Mouse (Mus musculus): ENCODE data around the gene Myo1h. TPM values are rescaled to one million over a fixed set of nuclear protein-coding genes. Genes with fewer than 3 reads are reported as not detected.
A peak's percentile ranks its signal among the peaks of the same experiment; 100 is the strongest.

Gene Myo1h
- polyA plus RNA-seq, 1 experiment from 2014 or later, result 0.65 TPM

DNA sequence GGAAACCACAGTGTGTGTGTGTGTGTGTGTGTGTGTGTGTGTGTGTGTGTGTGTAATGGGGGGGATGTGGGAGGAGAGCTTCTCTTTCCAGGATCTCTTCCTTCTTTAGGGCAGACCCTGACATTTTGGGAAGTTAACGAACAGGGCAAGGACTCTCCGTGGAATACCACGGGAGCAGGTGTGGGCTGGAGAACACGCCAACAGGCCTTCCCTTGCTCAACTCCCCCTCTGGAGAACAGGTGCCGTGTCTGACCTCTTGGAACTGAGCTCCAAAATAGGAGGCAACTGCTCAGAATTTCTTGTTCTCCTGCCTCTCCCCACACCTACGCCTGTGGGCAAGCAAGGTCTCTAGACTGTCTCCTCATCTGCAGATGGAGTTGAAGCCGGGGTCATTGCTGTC is 19.5 kb upstream of the Myo1h start:
- H3K4me3 ChIP-seq (ENCODE audit: low read depth, low read length), result no peak overlapping the region
- H3K27me3 ChIP-seq (ENCODE audit: control insufficient read depth, insufficient read depth, low read length), result peaks cover 43% of the 10 kb centered on the region
- WGBS, result 63% methylated on average over 7 of the region's 7 CpGs
- no peak for DNase-seq (ENCODE audit: low spot score)
- ATAC-seq (ENCODE audit: insufficient number of reproducible peaks, low FRiP score, low TSS enrichment, low read depth), result no peak
- no peak overlapping the region for H3K4me2 ChIP-seq (ENCODE audit: low read depth, severe bottlenecking)
- no peaks in the 10 kb centered on the region for H3K36me3 ChIP-seq (ENCODE audit: control insufficient read depth, insufficient read depth, low read length)
- H3K9ac ChIP-seq (ENCODE audit: low read length), result no peak overlapping the region
- no peak overlapping the region for H3K27ac ChIP-seq (replicated peaks; ENCODE audit: low read depth, low read length)
- no peaks in the 10 kb centered on the region for H3K9me3 ChIP-seq (ENCODE audit: control insufficient read depth, low read length)
- H3K4me1 ChIP-seq (ENCODE audit: control insufficient read depth, insufficient read depth, low read length), result peaks cover 15% of the 10 kb centered on the region

DNA sequence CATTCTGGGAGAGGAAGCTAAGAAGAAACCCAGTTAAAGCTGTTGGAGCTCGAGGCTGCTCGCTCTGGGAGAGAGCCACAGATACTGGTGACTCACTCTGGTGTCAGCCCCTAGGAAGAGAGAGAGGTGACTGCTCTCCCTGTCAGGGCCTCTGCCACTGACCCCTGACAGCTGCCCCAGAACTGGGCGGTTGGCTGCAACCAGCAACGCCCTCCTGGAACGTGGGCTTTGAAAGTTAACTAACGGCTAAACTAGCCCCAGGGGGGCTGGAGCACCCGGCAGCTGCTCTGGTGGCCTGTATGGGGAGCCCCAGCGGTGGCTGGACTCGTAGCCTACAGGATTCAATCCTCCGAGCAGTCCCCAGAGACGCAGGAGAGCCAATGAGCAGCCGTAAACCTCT is 19.0 kb upstream of the Myo1h start:
- H3K4me2 ChIP-seq (ENCODE audit: low read depth, severe bottlenecking), result no peak overlapping the region
- DNase-seq (ENCODE audit: low spot score) (no peak), ATAC-seq (ENCODE audit: insufficient number of reproducible peaks, low FRiP score, low TSS enrichment, low read depth) (no peak)
- H3K9ac ChIP-seq (ENCODE audit: low read length), result peak overlapping the region; percentile 12; the same call in 1 of the 2 replicates
- no peak overlapping the region for H3K4me3 ChIP-seq (ENCODE audit: low read depth, low read length)
- H3K36me3 ChIP-seq (ENCODE audit: control insufficient read depth, insufficient read depth, low read length), result no peaks in the 10 kb centered on the region
- peaks cover 47% of the 10 kb centered on the region for H3K27me3 ChIP-seq (ENCODE audit: control insufficient read depth, insufficient read depth, low read length)
- H3K9me3 ChIP-seq (ENCODE audit: control insufficient read depth, low read length), result no peaks in the 10 kb centered on the region
- peaks cover 15% of the 10 kb centered on the region for H3K4me1 ChIP-seq (ENCODE audit: control insufficient read depth, insufficient read depth, low read length)
- 21% methylated on average over 12 of the region's 12 CpGs for WGBS
- no peak overlapping the region for H3K27ac ChIP-seq (replicated peaks; ENCODE audit: low read depth, low read length)

DNA sequence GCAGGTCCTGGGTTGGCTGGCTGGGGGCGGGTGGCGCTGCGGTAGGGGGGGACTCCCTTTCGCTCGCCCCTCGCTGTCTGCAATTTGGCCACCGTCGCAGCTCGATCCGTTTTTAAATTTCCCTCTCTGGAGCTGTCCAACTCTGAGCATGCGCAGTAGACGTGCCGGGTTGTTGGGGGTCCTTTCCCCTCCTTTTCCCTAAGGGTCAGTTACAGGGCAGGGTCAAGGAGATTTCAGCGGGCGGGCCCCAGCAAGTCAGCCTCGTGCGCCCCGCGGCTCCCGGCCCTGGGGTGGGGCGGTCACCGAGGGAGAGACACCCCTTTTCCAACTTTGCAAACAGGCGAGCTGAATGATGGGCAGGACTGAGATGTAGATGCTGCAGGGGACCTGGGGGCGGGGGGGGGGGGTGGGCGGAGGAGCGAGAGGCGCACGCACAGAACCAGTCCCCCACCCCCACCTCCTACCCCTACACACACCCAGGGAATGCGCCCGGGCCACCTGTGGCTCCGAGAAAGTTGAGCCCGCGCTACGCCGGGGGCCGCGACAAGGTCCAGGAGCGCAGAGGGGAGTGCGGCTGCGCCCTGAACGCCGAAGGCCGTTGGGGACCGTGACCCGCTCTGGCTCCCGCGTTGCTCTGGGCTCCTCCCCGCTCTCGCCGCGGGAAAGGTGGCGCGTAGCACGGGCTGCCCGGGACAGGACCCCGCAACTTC is 15.1 kb upstream of the Myo1h start, which contains the start of gene Foxn4:
Foxn4 (minus strand) TSS at position 115 of the 710 bp plus-strand sequence.
- H3K27ac ChIP-seq (replicated peaks; ENCODE audit: low read depth, low read length), result no peak within 1 kb of the TSS

DNA sequence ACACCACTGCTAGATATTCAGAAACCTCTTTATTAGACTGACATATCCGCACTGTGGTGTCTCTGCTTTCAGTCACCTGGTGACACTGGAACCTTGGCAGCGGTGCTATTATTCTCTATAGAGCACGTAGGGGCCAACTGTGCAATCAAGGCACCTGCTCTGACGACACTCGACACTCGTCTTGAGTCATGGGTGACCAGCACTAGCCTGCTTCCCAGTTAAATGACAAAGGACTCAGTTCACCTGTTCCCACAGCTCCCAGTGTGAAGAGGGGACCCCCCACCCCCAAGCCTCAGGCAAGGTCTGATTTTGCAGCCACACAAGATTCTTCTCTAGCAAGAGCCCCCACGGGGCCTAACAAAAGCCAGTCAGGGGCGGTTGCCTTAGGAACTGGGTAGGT is 13.6 kb upstream of the Myo1h start:
- no peak for DNase-seq (ENCODE audit: low spot score)
- Histone ChIP-seq H3K4me1 (ENCODE audit: control insufficient read depth, insufficient read depth, low read length) (peaks cover 9% of the 10 kb centered on the region), H3K9me3 (ENCODE audit: control insufficient read depth, low read length) (no peaks in the 10 kb centered on the region), H3K4me3 (ENCODE audit: low read depth, low read length) (no peak overlapping the region), H3K27ac (replicated peaks; ENCODE audit: low read depth, low read length) (no peak overlapping the region), H3K36me3 (ENCODE audit: control insufficient read depth, insufficient read depth, low read length) (no peaks in the 10 kb centered on the region), H3K27me3 (ENCODE audit: control insufficient read depth, insufficient read depth, low read length) (peaks cover 63% of the 10 kb centered on the region), H3K4me2 (ENCODE audit: low read depth, severe bottlenecking) (no peak overlapping the region), H3K9ac (ENCODE audit: low read length) (no peak overlapping the region)
- 24% methylated on average over 8 of the region's 8 CpGs for WGBS
- no peak for ATAC-seq (ENCODE audit: insufficient number of reproducible peaks, low FRiP score, low TSS enrichment, low read depth)

More for the DNA sequence above, 15.1 kb upstream of the Myo1h start, which contains the start of gene Foxn4:
- peak; percentile 51; the same call in 1 of the 2 replicates for ATAC-seq (ENCODE audit: insufficient number of reproducible peaks, low FRiP score, low TSS enrichment, low read depth)
- Histone ChIP-seq H3K9me3 (ENCODE audit: control insufficient read depth, low read length) (no peaks in the 10 kb centered on the region), H3K4me1 (ENCODE audit: control insufficient read depth, insufficient read depth, low read length) (peaks cover 15% of the 10 kb centered on the region), H3K36me3 (ENCODE audit: control insufficient read depth, insufficient read depth, low read length) (no peaks in the 10 kb centered on the region), H3K27me3 (ENCODE audit: control insufficient read depth, insufficient read depth, low read length) (peaks cover 68% of the 10 kb centered on the region), H3K4me2 (ENCODE audit: low read depth, severe bottlenecking) (peak within 1 kb of the TSS; percentile 70), H3K9ac (ENCODE audit: low read length) (no peak within 1 kb of the TSS), H3K4me3 (ENCODE audit: low read depth, low read length) (peak within 1 kb of the TSS; percentile 42)
- under 1% methylated on average over 49 of the region's 56 CpGs for WGBS
- peak; percentile 64 for DNase-seq (ENCODE audit: low spot score)

DNA sequence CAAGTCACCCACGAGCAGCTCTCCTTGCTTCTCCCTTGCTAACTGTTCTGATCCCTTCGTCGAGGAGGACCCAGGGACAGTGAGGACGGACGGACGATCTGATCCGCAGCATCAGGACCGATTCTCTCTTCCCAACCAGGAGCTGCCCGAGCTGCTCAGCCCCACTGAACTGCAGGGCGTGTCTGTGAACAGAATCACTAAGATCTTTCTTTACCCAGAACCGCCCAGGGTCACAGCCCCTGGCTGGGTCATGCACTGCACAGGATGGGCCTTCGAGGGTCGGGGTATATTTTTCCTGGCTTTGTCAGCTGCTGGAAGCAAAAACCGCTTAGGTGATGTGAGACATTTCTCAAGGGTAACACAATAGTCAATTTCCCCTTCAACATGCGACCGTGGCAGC is 13.0 kb upstream of the Myo1h start:
- 45% methylated on average over 16 of the region's 16 CpGs for WGBS
- Histone ChIP-seq H3K4me2 (ENCODE audit: low read depth, severe bottlenecking) (no peak overlapping the region), H3K9ac (ENCODE audit: low read length) (no peak overlapping the region), H3K36me3 (ENCODE audit: control insufficient read depth, insufficient read depth, low read length) (no peaks in the 10 kb centered on the region), H3K4me1 (ENCODE audit: control insufficient read depth, insufficient read depth, low read length) (peaks cover 9% of the 10 kb centered on the region), H3K4me3 (ENCODE audit: low read depth, low read length) (no peak overlapping the region), H3K27me3 (ENCODE audit: control insufficient read depth, insufficient read depth, low read length) (peaks cover 59% of the 10 kb centered on the region), H3K27ac (replicated peaks; ENCODE audit: low read depth, low read length) (no peak overlapping the region), H3K9me3 (ENCODE audit: control insufficient read depth, low read length) (no peaks in the 10 kb centered on the region)
- no peak for DNase-seq (ENCODE audit: low spot score)
- no peak for ATAC-seq (ENCODE audit: insufficient number of reproducible peaks, low FRiP score, low TSS enrichment, low read depth)

DNA sequence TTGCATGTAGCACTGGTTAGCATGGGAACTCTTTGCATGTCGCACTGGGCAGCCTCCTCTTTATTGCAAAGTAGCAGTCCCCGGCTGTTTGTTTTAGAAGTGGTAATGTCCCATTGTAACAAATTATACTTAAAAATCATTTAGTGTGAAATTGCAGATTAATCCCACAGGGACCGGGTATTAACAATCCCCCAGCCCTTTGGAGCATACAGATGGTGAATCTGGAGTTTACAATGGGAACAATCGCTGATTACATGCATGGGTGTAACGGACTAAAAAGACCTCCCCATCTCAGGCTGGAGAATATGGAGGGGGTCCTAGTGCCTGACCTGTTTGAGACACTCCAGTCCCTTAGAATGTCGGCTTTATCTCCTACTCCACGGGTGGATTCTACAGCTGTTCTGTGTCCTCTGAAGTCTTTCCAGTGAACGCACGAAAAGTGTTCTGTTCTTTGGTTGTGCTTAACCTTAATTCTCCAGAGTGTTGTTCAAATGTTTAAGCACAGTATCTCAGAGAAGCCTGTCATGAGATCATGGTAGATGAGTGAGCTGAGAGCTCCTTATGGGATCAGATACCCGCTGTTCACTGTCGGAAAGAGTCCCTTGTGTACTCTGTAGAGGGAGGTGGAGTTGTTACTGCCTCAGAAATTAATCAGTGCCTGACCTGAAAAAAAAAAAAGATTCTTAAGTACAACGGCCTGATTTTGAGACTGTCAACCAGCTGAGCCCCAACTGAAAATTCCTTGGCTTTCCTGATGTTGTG is 9.4 kb upstream of the Myo1h start:
- Histone ChIP-seq H3K9ac (ENCODE audit: low read length) (no peak overlapping the region), H3K36me3 (ENCODE audit: control insufficient read depth, insufficient read depth, low read length) (no peaks in the 10 kb centered on the region), H3K9me3 (ENCODE audit: control insufficient read depth, low read length) (no peaks in the 10 kb centered on the region), H3K4me2 (ENCODE audit: low read depth, severe bottlenecking) (no peak overlapping the region), H3K4me3 (ENCODE audit: low read depth, low read length) (no peak overlapping the region), H3K27me3 (ENCODE audit: control insufficient read depth, insufficient read depth, low read length) (peaks cover 28% of the 10 kb centered on the region), H3K4me1 (ENCODE audit: control insufficient read depth, insufficient read depth, low read length) (peaks cover under 1% of the 10 kb centered on the region), H3K27ac (replicated peaks; ENCODE audit: low read depth, low read length) (no peak overlapping the region)
- DNase-seq (ENCODE audit: low spot score), result no peak
- 73% methylated on average over 12 of the region's 12 CpGs for WGBS
- no peak for ATAC-seq (ENCODE audit: insufficient number of reproducible peaks, low FRiP score, low TSS enrichment, low read depth)

DNA sequence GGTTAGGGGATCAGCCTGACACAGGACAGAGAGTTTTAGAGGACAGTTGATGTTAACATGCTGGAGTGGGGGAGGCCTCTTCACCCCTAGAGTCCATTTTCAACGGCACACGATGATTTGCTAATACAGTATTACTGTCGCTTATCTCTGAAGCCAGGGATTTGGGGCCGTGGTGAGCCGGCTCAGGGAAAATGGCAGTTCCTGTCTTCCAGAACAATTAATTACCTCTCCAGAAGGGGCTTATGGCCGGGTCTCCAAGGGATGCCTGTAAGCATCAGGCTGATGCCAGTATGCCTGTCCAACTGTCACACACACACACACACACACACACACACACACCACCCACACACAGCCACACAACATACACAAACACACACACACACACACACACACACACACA is 6.6 kb upstream of the Myo1h start:
- WGBS, result 51% methylated on average over 6 of the region's 6 CpGs
- no peak for ATAC-seq (ENCODE audit: insufficient number of reproducible peaks, low FRiP score, low TSS enrichment, low read depth)
- Histone ChIP-seq H3K9me3 (ENCODE audit: control insufficient read depth, low read length) (no peaks in the 10 kb centered on the region), H3K27me3 (ENCODE audit: control insufficient read depth, insufficient read depth, low read length) (peaks cover 3% of the 10 kb centered on the region; the same call in 1 of the 2 replicates), H3K27ac (replicated peaks; ENCODE audit: low read depth, low read length) (no peak overlapping the region), H3K4me3 (ENCODE audit: low read depth, low read length) (no peak overlapping the region), H3K9ac (ENCODE audit: low read length) (no peak overlapping the region), H3K4me2 (ENCODE audit: low read depth, severe bottlenecking) (no peak overlapping the region), H3K36me3 (ENCODE audit: control insufficient read depth, insufficient read depth, low read length) (no peaks in the 10 kb centered on the region), H3K4me1 (ENCODE audit: control insufficient read depth, insufficient read depth, low read length) (peaks cover 4% of the 10 kb centered on the region; the same call in 1 of the 2 replicates)
- DNase-seq (ENCODE audit: low spot score), result no peak

DNA sequence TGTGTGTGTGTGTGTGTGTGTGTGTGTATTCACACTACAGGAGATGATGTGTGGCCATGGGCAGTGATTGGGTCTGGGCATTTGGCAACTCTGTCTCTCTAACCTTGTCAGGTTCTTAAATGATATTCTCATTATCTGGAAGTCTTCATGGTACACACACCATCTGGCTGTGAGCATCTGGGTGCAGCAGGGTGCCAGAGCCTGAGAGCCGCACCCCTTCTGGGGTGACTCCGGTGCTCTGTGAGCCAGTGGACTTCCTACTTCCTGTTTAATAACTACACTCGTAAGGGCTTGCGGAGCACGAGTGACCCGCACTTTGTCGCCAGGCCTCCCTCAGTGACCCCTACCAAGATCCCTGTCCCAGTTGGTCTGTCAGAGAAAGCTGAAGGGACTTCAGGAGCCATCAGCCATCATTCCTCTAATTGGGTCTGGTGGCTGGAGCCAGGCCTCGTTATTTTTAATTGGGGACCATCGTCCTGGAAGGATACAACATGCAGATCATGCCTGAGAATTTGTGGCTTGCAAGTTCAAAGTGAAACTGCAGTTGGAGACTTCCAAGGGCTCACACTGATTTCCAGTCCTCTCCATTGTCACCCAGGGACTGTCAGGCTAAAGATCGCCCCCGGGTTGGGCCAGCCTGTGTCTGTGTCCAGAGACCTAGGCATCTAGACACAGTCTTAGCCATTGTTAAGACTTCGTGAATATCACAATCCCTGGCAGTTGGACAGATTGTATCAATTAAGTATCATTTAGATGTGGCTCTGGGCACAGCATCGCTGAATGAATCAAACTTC is 4.2 kb upstream of the Myo1h start:
- no peak for ATAC-seq (ENCODE audit: insufficient number of reproducible peaks, low FRiP score, low TSS enrichment, low read depth)
- no peaks in the 10 kb centered on the region for H3K27me3 ChIP-seq (ENCODE audit: control insufficient read depth, insufficient read depth, low read length)

More for the DNA sequence above, 4.2 kb upstream of the Myo1h start:
- H3K36me3 ChIP-seq (ENCODE audit: control insufficient read depth, insufficient read depth, low read length), result no peaks in the 10 kb centered on the region
- H3K9me3 ChIP-seq (ENCODE audit: control insufficient read depth, low read length), result no peaks in the 10 kb centered on the region
- no peak for DNase-seq (ENCODE audit: low spot score)
- H3K27ac ChIP-seq (replicated peaks; ENCODE audit: low read depth, low read length), result no peak overlapping the region
- H3K4me3 ChIP-seq (ENCODE audit: low read depth, low read length), result no peak overlapping the region
- peaks cover 6% of the 10 kb centered on the region; the same call in 1 of the 2 replicates for H3K4me1 ChIP-seq (ENCODE audit: control insufficient read depth, insufficient read depth, low read length)
- H3K9ac ChIP-seq (ENCODE audit: low read length), result no peak overlapping the region
- no peak overlapping the region for H3K4me2 ChIP-seq (ENCODE audit: low read depth, severe bottlenecking)
- 31% methylated on average over 13 of the region's 13 CpGs for WGBS

Data from limb, embryonic 11.5 days (tissue).